Mouse (Mus musculus) kidney, postnatal 25 days (tissue): ENCODE measurements around the gene Psmc2.
A peak's percentile ranks its signal among the peaks of the same experiment; 100 is the strongest.

Experiments
- DNase-seq, 2 experiments: peaks; one replicate each; pipeline ENCODE4 v3.0.0; 2021; ENCODE audit warnings: mixed read lengths in 2 of 2

Psmc2 gene

DNA sequence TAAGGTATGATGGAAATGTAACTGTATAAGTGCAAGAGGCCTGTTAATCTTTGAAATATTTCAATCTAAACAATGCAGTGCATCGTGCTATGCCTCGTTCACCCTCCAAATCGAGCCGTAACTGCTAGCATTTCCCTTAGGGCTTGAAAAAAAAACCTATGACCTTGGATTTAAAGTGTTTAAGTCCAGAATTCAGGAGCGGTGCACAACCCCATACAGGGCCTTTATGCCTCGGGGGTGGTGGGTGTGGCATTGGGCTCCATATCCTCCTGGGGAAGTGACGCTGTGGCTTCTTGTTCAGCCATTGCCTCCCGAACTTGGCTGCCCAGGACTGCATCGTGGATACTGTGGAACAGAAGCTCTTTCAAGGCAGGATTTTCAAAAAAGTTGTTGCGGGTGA is 25.8 kb downstream of the Psmc2 start:
- peak in 1 of 2 experiments; percentile 26 for DNase-seq

DNA sequence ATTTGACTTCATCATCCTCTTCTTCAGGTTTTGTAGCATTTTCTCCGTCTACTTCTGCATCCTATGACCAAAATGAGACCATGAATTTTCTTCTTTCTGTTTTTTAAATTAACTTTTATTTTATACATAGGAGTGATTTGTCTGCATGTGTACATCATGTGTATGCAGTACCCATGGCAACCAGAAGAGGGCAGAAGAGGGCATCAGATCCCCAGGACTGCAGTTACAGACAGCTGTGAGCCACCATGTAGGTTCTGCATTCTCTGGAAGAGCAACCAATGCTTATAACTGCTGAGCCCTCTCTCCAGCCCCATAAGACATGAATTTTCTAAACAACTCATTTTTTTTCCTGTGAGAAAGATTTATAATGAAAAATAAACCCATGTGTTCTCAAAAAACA is 28.9 kb downstream of the Psmc2 start:
- peak in 1 of 2 experiments; percentile 53 for DNase-seq

DNA sequence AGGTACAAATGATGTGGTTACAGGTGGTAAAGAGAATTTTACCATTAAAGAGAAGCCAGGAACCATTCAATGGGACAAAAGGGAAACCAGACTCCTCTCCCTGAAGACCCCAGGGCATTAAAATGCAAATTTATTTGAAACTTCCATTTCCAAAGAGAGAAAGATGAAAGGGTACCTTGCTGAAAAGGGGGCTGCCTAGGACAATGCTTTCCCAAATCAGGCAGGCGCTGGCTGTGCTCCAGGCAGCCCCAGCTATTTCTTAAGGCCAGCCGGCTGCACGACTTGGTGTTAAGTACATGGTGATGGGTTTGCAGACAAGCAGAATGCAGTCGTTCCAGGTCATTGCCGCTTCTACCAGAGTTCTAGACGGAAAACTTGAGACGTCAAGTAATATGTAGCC is 41.3 kb downstream of the Psmc2 start:
- DNase-seq: no peak

DNA sequence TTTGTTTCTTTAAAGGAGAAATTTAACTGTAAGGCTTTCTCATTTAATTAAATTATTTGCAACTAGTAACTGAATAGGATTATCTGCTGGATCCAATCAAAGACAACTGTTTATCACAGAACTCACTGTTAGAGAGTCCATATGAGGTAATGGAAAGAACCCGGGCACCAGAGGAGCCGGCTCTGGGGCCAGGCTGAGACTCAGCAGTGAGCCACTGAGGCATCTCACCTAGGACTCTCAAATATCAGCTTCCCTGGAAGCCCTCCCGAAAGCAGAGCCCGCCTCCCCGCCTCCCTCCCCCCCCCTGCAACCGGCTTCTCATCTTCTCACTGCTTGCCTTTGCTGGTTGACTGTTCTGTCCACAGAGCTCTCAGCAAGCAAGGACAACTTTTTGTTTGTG is 42.6 kb downstream of the Psmc2 start:
- no peak for DNase-seq

DNA sequence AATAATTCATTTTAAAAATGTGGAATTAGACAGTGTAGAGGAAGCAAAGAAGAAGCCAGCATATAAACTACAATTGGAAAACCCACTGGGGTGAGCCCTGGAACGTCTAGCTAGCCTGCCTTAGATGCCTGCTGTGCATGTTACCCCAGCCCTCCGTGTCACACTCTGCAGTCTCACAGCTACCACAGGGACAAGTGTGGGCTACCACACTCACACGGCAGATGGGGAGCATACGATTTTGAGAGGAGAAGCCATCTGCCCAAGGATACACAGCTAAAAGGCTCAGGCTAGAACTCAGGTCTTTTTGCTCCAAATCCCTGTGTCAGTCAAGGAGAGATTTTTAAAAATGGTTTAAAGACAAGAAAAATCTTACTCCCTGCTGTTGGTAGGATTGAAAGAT is 43.8 kb downstream of the Psmc2 start:
- DNase-seq: no peak

DNA sequence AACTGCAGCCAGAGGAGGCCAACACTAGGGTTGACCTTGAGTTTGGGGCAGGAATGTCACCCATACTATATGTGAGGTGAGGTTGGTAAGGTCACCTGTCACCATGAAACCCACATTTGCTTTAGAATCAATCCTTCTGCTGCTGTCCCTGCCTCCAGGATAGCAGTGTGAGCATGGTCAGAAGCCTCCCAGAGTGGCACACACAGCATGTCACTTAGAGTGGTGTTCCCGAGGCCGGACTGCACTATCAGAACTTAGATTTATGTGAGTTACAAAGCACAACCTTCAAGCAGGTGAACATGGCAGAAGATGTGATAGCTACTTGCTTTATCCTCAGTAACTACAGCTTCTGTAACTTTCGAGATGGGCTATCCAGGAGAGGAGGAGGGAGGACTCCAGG is 46.7 kb downstream of the Psmc2 start:
- DNase-seq: no peak

DNA sequence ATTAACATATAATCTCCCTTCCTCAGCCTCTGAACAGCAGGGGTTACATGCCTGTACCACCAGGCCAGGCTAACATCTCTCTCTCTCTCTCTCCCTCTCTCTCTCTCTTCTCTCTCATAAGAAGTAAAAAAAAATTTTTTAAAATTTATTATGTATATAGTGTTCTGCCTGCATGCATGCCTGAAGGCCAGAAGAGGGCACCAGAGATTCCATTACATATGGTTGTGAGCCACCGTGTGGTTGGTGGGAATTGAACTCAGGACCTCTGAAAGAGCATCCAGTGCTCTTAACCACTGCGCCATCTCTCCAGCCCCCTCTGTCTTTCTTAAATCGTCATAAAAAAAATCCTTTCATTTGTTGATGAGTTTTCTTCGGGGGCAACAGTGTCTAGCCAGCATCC is 59.6 kb downstream of the Psmc2 start:
- no peak for DNase-seq

DNA sequence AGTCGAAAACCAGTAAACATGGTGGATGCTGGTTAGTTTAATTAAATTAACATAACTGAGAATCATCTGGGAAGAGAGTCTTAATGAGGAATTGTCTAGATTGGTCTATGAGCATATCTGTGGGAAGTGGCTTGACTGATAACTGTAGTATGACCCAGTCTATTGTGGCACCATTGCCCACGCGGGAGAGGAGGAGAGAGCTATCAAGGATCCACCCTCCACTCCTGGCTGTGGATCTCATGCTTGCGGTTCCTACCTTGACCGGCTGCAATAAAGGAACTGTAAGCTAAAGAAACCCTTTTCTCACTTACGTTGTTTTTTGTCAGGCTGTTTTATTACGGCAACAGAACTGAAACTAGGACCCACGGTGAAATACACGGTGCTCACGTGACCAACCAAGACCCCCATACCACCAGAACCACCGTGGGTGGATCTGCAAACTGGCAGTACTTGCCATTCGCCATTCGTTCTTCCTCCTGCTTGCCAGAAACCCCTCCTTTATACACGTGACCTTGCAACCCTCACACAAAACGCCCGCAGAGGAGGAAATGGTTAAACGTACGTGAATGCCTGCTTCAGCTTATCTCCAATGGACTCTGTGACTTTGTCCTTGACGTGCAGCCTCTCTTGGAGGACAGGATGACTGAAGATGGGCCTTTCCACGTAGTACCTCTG is 61.7 kb downstream of the Psmc2 start:
- DNase-seq: no peak

DNA sequence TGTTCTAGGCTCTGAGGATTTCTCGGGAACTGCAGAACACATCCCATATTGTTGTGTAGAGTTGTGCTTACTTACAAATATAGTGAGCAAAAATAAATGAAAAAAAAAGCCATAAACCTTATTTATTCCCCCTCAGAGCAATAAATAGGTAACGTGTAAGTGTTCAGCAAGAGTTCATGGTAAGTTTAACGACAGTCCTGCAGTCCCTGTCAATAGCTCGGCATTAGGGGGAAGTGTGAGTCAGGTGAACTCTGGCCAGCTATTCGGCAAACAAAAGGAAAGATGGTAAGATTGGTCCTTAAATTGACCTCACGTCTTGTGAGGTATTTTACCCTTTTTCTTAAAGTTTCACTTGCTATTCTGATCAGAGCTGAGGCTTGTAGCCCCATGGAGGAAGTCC is 62.4 kb downstream of the Psmc2 start:
- DNase-seq: no peak

DNA sequence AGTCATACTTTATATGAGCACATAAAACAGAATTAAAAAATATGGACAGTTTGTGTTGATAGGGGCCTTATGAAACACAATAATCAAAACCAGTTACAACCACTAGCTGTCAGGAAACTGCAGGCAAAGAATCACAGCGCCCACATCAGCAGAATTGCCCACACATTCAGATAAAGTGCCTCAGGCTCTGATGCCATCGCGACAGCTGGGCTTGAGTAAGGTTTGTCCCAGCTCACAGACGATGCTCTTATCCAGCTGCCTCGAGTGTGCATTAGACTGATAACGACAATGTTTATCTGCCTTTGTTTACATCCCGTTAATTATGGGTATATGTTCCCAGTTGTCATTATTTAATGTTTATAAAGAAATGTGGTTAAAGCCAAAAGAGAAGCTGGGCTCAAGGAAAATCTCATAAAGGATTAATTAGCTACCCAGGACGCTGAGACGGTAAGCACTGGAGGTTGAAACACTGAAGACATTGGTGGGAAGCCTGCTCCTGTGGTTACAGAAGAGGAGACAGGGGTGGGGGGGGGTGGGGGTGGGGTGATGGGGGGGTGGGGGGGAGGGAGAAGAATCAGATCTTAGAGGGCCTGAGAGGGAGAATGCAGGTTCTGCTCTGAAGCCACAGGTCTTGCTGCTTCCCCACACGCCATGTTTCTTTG is 66.7 kb downstream of the Psmc2 start:
- DNase-seq: no peak
